ENCODE assay signal across 1 mouse cellular context in genomic region chr16:93883423-93884085, GRCm38 (mm10).
TF ChIP-seq lines count a peak whose summit lies in the region.

TSS of gene Chaf1b (plus strand) at chr16:93883901.

TF ChIP-seq in CH12.LX, 34 proteins besides CTCF, POLR2A, EP300 and RAD21 (continued from another document):
- TF ChIP-seq ELF1 (IDR thresholded peaks at IDR 0.05; ENCODE audit: low read depth, low read length) (peak; percentile 89), ZKSCAN1 (IDR thresholded peaks at IDR 0.05; ENCODE audit: borderline replicate concordance, low read depth, low read length) (no peak), ETS1 (conservative IDR thresholded peaks at IDR 0.05; ENCODE audit: low read depth, low read length) (no peak), JUN (IDR thresholded peaks at IDR 0.05; ENCODE audit: insufficient read depth, low read depth, low read length) (no peak), RCOR1 (conservative IDR thresholded peaks at IDR 0.05; ENCODE audit: low read depth, low read length) (no peak), NELFE (IDR thresholded peaks at IDR 0.05; ENCODE audit: low read depth, low read length) (peak; percentile 72), MAZ (IDR thresholded peaks at IDR 0.05; ENCODE audit: low read depth, low read length) (no peak), ZMIZ1 (IDR thresholded peaks at IDR 0.05; ENCODE audit: low read depth, low read length) (peak; percentile 81), MXI1 (IDR thresholded peaks at IDR 0.05; ENCODE audit: low read depth, low read length) (peak; percentile 67), SMC3 (IDR thresholded peaks at IDR 0.05; ENCODE audit: low read depth, low read length) (no peak), HCFC1 (IDR thresholded peaks at IDR 0.05; ENCODE audit: low read depth, low read length) (peak; percentile 59), MAFK (IDR thresholded peaks at IDR 0.05; ENCODE audit: insufficient replicate concordance, low read length) (no peak), USF1 (IDR thresholded peaks at IDR 0.05; ENCODE audit: low read depth, low read length) (peak; percentile 8; the same call in 1 of the 2 replicates)
